Mouse (Mus musculus) left cerebral cortex, postnatal 10 days (tissue): ENCODE measurements around the gene Asnsd1. TPM values are rescaled to one million over a fixed set of nuclear protein-coding genes. Genes with fewer than 3 reads are reported as not detected.
"Not testable (repeated sequence)": the region's sequence is repeated elsewhere in the genome, so short reads cannot be mapped to it uniquely, and the experiment has no call there.

ENCODE experiments used
- DNase-seq, 2 experiments: peaks; one replicate each; pipeline ENCODE4 v3.0.0; 2021 to 2022; ENCODE audit warnings: low spot score in 2 of 2, mixed read lengths in 1 of 2; ENCODE audit errors: extremely low spot score in 1 of 2
- intact Hi-C: fragments of 180-260 bp; cut with DNase I; formaldehyde crosslinking; loops from one replicate; pipeline ENCODE4 v1.15.1; 2025
- total RNA-seq, 2 experiments: library from RNA; stranded (reverse); gene quantifications; 2 replicates each; pipeline ENCODE4 v1.2.3; 2021

Gene Asnsd1
- total RNA-seq, result 10 to 100 TPM; 30.2 to 33.2 TPM

DNA sequence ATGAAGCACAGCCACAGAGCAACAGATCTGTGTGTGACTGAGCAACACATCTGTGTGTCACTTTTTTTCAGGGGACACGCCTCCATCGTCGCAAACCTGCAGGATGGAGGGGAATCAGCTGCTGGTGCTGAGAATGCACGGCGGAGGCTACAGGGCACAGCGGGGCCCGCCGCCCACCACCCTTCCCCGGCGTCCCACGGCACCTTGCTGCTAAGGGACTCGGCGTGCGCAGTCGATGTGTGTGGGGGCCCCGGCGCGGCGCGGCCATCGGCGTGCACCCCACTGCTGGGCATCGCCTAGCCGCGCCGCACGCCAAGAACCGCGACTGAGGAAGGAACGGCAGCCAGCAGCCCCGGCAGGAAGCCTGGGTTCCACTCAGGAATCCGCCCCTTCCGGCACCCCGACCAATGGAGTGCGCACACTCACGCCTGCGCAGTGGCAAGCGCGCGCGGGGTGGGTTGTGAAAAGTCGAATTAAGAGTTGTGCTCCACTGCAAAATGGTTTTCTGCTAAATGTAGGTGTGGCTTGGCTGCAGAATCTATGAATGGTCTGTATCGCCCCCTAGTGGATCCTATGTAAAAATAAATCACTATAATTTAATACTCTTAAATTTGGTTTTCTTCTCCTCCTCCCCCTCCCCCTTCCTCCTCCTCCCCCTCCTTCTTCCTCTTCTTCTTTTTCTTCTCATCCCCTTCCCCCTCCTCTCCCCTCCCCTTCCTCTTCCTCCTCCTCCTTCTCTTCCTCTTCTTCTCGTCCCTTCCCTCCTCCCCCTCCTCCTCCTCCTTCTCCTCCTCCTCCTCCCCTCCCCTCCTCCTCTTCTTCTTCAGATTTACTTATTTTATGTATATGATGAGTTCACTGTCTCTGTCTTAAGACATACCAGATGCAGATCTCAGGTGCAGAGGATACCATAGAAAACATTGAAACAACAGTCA, at the start of gene Asnsd1, which contains the start of the genes Asdurf and Gm28551:
Gene Asnsd1 (minus strand): TSS at position 426 of the 935 bp plus-strand sequence.
Gene Asdurf (minus strand): TSS at position 293 of the 935 bp plus-strand sequence.
Gene Gm28551 (minus strand): TSS at position 341 of the 935 bp plus-strand sequence.
- intact Hi-C loops, result loop anchor here (5.0 kb wide), 1 partner anchor 290 kb away; the partner anchor contains the start of gene Mstn

DNA sequence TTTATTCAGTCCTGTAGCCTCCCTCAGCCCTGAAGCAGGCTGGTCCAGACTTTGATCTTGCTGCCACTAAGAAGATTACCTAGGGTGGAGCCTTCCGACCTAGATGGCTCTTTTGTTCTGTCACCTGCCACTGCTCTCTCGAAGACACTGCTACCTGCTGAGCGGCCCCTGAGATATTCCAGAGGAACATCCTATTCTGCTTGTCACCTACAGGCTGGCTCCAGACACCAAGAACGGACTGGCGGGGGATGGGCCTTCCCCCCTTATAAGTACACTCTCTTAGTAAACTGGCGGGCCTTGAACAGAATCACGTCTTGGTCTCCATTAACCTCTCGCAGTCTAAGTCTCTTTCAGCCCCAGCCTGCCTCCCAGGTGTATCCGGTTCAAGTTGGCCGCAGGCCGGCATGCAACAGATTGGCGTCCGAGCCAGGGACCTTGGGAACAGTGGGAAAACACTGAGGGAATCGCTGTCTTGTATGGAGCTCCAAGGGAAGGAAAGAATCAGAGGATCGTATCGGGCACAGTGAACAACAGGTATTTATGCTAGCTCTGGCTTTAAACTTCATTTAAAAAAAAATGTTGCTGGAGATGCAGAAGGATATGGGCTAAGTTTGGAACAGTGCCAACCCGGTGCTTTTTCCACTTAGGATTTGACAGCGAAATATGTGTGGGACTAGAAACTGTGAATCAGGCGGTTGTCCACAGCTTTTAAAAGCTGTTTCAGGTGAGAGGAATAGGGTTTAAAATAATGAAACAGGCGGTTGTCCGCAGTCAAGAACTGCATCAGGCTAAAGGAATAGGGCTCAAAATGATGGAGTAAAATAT, 41.6 kb upstream of the Asnsd1 start:
- peak; percentile 17 to 44 for DNase-seq
- intact Hi-C loops, result not testable (repeated sequence)

More for the DNA sequence above, at the start of gene Asnsd1, which contains the start of the genes Asdurf and Gm28551:
- DNase-seq, result peak; percentile 96 to 97

DNA sequence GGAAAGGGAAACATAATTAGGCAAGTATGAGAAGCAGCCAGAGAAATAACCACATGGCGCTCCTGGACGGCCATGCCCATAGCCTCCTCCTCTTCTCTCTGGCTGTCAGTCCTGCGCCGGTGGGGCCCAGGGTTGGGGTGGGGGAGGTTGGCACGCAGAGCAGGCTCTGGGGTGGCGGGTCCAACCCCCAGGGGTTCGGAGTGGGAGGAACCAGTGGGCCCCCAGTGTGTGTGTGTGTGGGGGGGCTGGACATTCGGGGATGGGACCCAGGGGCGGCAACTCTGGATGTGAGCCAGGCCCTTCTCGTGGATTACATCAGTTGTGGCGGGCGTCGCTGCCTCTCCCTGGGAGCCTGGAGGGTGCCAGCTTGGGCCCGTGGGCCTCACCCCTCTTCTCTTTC, 36.2 kb upstream of the Asnsd1 start:
- intact Hi-C loops, result no loop called here
- no peak for DNase-seq

DNA sequence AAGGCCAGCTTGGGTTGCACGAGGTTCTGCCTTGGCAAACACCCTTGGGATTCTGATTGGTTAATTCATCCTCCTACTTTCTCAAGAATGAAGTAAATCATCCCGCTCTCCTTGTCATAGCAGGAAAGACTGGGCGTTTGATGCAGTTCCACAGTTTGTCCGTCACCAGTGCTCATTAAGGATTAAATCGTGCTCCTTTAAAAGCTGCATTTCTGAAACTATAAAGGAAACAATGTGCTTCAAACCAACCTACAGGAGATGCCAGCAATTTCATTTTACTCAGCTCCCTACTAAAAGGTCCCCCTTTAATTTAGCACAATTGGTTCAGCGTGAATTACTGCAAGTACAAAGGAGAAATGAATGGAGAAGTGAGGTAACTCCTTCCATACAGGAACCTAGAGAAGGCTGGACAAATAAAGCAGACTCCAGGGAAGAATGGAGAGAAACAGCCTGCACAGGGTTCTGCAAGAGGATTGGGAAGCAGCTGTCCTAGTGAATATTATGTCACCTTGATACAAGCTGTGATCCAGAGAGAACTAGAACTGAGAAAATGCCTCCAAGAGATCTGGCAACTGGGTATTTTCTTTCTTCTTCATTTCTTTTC, 31.6 kb upstream of the Asnsd1 start:
- intact Hi-C loops, result no loop called here
- DNase-seq, result no peak

DNA sequence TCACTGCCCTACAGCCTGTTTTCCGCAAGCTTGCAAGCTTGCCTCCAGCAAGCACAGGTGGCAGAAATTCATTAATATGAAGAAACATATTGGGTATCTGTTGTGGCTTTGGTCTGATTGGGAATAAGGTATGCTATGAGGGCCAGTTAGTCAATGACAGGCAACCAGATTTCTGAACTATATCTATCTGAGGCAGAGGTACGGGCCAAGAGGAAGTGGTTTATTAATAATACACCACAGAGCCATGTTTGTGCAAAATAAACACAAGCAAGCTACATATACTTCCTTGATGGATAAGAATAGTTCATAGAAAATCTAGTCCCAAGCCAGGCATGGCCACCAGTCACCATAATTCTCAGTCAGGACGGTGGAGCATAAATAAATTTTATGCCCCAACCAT, 25.2 kb upstream of the Asnsd1 start:
- intact Hi-C loops, result no loop called here
- DNase-seq, result no peak

DNA sequence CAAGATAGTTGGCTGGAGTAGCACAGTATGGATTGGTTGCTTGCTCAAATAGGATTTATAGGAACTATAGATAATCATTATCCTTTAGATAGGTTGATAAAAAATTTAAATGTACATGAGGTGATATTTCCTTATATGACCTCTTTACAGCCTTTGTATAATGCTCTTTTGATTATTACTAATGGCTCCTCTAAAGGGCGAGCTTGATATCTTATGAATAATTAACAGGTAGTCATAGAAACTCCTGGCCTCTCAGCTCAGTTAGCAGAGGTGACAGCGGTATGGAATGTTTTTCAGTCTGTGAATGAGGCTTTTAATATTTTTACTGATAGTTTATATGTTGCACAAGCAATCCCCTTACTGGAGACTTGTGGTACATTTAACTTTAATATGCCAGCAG, 23.4 kb upstream of the Asnsd1 start:
- intact Hi-C loops, result not testable (repeated sequence)

DNA sequence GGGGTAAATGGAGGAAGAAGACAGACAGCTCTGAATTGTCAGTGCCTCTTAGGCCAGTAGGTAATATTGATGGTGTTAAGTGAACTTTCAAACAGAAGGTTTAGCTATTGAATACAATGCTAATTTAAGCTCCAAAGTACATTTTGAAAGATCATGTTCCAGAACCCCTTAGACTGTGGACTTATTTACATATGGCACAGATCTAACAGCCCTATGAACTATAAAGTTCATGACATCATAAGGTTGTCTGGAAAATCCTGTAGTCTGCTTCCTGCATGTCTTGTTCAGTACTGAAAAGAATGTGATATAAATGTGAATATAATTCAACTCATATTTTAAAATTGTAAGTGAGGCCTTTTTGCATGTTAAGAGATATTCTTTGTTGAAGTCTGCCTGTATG, 6.4 kb upstream of the Asnsd1 start:
- no peak for DNase-seq
- intact Hi-C loops, result no loop called here

More for the DNA sequence above, 23.4 kb upstream of the Asnsd1 start:
- not testable (repeated sequence) for DNase-seq

DNA sequence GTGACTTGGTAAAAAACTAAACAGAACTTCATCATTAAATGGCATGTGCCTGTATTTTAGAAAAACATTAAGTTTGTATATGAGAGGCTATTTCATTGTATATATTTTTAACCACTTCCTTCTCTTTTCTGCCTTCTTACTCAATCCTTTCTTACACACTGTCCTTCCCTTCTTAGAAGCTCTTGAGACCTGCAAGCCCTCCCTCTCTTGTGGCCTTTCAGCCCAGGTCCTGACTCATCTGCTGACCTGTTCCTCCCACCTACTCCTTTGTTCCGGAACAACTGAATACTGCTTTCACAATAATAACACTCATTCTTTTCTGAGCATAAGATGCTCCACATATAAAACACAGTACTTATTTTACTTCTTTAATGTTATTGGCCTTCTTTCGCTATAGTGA, 11.5 kb downstream of the Asnsd1 start:
- DNase-seq, result no peak
- intact Hi-C loops, result no loop called here

DNA sequence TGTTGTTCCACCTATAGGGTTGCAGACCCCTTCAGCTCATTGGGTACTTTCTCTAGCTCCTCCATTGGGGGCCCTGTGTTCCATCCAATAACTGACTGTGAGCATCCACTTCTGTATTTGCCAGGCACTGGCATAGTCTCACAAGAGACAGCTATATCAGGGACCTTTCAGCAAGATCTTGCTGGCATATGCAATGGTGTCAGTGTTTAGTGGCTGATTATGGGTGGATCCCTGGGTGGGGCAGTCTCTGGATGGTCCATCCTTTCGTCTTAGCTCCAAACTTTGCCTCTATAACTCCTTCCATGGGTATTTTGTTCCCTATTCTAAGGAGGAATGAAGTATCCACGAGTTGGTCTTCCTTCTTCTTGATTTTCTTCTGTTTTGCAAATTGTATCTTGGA, 15.1 kb downstream of the Asnsd1 start:
- intact Hi-C loops, DNase-seq: not testable (repeated sequence)

DNA sequence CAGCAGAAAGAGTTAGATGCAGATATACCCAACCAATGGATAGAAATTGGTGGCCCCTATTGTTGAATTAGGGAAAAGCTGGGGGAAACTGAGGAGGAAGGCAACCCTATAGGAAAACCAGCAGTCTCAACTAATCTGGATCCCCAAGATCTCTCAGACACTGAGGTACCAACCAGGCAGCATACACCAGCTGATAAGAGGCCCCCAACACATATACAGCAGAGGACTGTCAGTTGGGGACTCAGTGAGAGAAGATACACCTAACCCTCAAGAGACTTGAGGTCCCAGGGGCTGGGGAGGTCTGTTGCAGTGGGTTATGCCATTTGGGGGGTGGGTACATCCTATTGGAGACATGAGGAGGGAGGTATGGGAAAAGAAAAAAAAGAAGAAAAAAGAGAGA, 17.1 kb downstream of the Asnsd1 start:
- DNase-seq, result no peak
- intact Hi-C loops, result no loop called here

DNA sequence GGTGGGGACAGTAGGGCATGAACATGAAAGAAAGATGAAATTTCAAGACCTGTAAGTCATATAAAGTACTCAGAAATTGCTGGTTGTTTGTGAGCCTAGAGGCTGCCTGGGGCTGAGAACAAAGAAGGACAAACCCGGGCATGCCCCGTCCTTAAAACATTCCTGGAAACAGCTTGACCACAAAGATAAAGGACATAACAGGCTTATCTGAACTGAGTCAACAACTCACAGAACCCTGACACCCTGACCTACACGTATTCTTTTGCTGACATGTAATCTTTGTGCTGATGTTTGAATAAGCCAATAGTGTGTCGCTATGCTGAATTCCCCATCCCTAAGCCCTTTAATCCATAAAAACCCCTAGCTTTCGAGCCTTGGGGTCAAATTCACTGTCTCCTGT, 19.0 kb downstream of the Asnsd1 start:
- DNase-seq, intact Hi-C loops: not testable (repeated sequence)

DNA sequence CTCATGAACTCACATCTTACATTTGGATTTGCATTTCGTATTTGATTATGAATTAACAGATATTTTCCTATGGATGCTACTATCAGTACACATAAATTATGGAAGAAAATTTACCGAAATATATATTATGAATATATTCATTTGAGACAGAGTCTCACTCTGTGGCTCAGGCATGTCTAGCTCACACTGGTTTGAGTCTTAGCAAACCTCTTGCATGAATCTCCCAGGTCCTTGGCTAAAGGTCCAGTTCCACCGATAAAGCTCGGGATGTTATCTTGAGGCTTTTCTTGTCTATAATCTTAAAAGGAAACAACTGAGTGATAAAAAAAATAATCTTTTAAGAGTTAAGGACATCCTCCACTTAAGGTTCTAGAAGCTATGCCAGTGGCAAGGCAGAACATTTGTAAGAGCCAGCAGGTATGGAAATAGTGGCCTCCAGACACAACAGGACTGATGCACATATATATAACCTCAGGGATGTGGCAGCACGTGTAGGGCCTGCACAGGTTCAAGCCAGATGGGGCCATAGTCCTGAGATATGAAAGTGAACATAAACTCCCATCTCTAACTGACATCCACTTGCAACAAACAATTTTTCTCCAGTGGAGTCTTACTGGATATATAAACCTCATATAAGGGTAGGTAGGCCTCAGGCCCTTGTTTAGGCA, 27.6 kb downstream of the Asnsd1 start:
- DNase-seq, result no peak

DNA sequence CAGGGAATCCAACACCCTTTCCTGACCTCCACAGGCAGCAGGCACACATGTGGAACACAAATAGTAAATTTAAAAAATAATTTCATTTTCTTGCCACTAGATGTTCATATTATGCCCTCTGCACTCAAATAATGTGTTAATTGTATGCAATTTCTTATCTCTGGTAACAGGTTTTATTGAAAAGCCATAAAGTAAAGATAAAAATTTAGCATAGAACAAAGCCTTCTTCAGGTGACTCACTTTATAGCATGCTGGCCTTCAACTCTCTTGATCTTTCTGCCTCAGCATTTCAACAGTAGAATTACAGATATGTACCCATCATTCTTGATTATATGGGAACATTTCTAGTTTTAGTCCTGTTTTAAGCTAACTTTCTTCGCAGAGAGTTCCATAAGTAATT, 28.3 kb downstream of the Asnsd1 start:
- intact Hi-C loops, result no loop called here
- DNase-seq, result no peak

More for the DNA sequence above, 27.6 kb downstream of the Asnsd1 start:
- intact Hi-C loops, result no loop called here

DNA sequence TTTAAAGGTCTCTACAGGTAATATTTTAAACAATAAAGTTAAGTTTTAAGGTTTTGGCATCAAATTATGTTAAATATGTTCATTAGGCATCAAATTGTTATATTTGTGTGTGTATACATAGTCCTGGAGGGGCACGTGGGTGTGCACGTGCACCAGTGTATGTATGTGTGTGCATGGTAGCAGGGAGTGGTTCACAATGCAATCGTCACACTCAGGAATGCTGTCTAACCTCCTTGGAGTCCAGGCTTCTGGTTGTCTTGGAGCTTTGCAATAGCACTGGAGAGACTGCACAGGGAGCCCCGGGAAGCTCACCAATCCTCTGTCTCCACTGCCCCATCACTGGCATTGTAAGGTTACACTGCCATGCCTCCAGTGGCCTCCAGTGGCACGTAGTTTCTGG, 29.3 kb downstream of the Asnsd1 start:
- DNase-seq, result no peak
- intact Hi-C loops, result no loop called here

DNA sequence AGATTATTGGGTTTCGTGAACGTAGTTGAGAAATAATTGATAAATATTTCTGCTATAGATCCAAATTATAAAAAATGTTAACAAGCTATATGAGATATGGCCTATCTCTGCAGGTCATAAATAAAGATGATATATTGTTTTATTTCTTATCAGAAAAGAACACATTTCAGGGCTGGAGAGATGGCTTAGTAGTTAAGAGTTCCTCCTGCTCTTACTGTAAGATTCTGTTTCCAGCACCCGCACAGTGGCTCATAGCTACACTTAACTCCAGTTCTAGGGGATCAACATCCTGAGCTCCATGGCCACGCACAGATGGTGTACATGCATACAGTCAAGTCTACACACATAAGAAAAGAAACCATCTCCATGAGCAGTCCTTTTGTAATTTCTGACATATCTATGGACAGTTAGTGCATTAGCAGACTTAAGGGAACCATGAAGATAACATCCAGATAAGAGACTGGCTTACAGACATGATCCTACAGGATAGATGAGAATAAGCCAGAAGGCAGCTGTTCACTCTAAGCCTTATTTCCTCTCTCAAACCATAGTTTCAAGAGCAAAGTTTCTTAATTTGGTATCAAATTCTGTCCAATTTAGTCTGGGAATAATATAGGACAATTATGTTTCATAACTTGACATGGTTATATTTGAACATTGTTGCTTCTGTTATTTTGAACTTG, 30.7 kb downstream of the Asnsd1 start:
- intact Hi-C loops, result no loop called here
- DNase-seq, result no peak

DNA sequence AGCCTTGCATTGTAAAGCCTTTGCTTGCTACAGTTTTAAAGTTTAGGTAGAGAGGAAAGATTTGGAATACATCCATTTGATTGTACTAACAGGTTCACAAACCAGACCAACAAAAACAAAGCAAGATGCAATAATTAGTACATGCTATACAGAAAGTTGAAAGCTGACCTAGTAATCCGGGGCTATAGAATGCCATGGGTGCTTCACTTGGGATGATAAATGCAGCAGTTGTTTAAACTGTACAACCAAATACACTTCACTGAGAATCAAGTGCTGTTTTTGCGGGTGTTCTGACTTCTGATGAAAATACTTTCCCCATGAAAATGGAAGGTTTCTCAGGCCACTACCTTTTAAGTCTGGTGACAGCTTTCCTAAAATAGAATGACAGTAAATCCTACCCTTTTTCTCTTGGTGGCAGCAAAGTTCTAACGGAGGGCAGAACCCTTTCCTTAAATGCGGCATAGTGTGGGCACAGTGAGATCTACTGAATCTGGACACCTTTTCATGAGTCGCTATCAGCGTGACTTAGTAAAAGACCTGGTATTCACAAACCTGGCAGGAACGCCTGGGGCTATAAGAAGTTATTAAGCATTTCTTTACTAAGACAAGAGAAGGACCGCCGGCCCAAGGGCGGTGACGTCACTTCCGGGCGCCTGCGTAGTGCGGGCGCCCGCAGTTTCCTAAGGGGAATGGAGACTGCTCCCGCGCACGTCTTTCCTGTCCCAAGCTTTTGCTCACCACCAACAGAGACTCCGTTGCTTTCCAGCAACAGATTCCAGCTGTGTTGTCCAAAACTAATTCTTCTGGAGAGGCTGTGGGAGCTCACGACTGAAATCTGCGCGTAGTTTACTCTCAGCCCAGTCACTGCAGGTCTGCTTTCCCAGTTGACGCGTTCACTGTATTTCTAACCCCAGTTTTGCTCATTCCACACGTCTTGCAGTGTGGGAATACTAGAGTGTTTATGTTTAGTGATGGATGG, 39.3 kb downstream of the Asnsd1 start, which contains the start of gene Osgepl1:
Gene Osgepl1 (plus strand): TSS at position 636 of the 979 bp plus-strand sequence.
- intact Hi-C loops, result no loop called here
- peak; percentile 81 to 91 for DNase-seq

DNA sequence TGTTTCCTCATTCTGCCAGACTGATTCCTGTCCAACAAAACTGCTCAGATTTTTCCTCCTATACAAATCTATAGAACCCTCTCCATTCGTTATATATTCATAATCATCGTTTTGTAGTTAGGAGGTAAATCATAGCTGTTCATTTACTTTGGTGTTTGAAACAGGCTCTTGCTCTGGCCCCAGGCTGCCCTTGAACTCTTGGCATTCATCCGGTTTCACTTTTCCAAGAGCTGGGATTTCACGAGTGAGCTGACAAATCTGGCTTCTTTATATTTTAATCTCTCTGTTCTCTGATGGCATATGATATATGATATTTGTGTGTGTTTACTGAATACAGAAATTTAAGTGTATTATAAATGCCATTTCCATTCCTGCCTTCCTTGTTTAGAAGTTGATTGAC, 52.0 kb downstream of the Asnsd1 start:
- DNase-seq, result no peak
- intact Hi-C loops, result no loop called here
